Mouse (Mus musculus): ENCODE measurements around the gene Rdh5.

- TF ChIP-seq EP300 (IDR thresholded peaks at IDR 0.05; ENCODE audit: low read depth) (no peak), CTCF (IDR thresholded peaks at IDR 0.05; ENCODE audit: low read depth) (no peak)
Observed at GRCm38 (mm10) chr10:128912268-128912667, 10.4 kb downstream of the Rdh5 start.
